Mouse (Mus musculus): ENCODE measurements around the gene Sox5. TPM values are rescaled to one million over a fixed set of nuclear protein-coding genes. Genes with fewer than 3 reads are reported as not detected.

Gene Sox5
- total and polyA plus RNA-seq, 3 experiments: 0.08 to 0.47 (median 0.46) TPM

GRCm38 (mm10) chr6:144111561-144111960, 670.2 kb downstream of the Sox5 start:
- in situ Hi-C loops (cut with MboI; ENCODE audit: low pct_ligation_motif_present, low pct_unique_long_range_greater_than_20kb, low sequenced_read_pairs): no loop called here
- Histone ChIP-seq H3K9ac (ENCODE audit: insufficient read depth, low read depth) (no peak overlapping the region), H3K4me3 (replicated peaks in 1 of 3; ENCODE audit: low read depth in 2 of 3, low read length in 2 of 3, poor library complexity in 1 of 3) (no peak overlapping the region), H3K9me3 (replicated peaks; ENCODE audit: low read length) (no peaks in the 10 kb centered on the region), H3K79me2 (replicated peaks; ENCODE audit: control insufficient read depth, extremely low read depth, insufficient read depth, poor library complexity, severe bottlenecking) (no peaks in the 10 kb centered on the region), H3K27ac (ENCODE audit: insufficient read depth, low read depth) (no peak overlapping the region), H3K27me3 (replicated peaks) (no peaks in the 10 kb centered on the region), H3K4me2 (ENCODE audit: insufficient read depth, low read depth, poor library complexity, severe bottlenecking) (no peak overlapping the region), H3K4me1 (ENCODE audit: control insufficient read depth in 1 of 2, insufficient read depth in 2 of 2) (no peaks in the 10 kb centered on the region), H3K36me3 (replicated peaks in 1 of 2; ENCODE audit: control insufficient read depth in 1 of 2, insufficient read depth in 1 of 2, low read length in 1 of 2) (no peaks in the 10 kb centered on the region)
- dilution Hi-C loops (cut with MboI; ENCODE audit: extremely low pct_ligation_motif_present, extremely low pct_unique_long_range_greater_than_20kb, low sequenced_read_pairs): no loop called here
- TF ChIP-seq MAFK (IDR thresholded peaks at IDR 0.05; ENCODE audit: insufficient replicate concordance, low read length) (no peak), BHLHE40 (IDR thresholded peaks at IDR 0.05; ENCODE audit: low read depth, low read length) (no peak), TCF12 (IDR thresholded peaks at IDR 0.05; ENCODE audit: low read depth, low read length) (no peak), POLR2A (IDR thresholded peaks at IDR 0.05; ENCODE audit: low read depth, low read length) (no peak), ZKSCAN1 (IDR thresholded peaks at IDR 0.05; ENCODE audit: borderline replicate concordance, low read depth, low read length) (no peak)
- no peak for DNase-seq (ENCODE audit: extremely low read depth)

DNA sequence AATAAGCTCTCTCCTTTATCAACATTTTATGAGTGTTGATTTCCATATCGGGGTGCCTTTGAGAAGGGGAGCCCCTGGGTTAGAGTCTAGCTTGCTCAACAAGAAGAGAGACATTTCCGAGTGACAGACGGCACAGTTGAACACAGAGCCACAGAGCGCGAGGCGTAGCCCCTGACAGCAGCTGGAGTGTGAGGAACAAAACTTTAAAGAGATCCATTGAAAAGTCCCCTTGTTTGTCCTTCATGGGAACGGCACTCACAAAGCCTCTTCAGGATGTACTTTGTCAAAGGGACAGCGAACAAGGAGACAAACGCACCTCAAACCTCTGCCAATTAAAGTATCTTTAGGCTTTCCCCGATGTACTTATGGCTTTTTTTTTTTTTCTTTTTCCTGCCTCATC, 674.9 kb downstream of the Sox5 start:
- dilution Hi-C loops (cut with MboI; ENCODE audit: extremely low pct_ligation_motif_present, extremely low pct_unique_long_range_greater_than_20kb, low sequenced_read_pairs) (no loop called here), in situ Hi-C loops (cut with MboI; ENCODE audit: low pct_ligation_motif_present, low pct_unique_long_range_greater_than_20kb, low sequenced_read_pairs) (no loop called here)
- Histone ChIP-seq H3K27me3 (replicated peaks) (no peaks in the 10 kb centered on the region), H3K36me3 (replicated peaks in 1 of 2; ENCODE audit: control insufficient read depth in 1 of 2, insufficient read depth in 1 of 2, low read length in 1 of 2) (no peaks in the 10 kb centered on the region), H3K9me3 (replicated peaks; ENCODE audit: low read length) (no peaks in the 10 kb centered on the region), H3K4me2 (ENCODE audit: insufficient read depth, low read depth, poor library complexity, severe bottlenecking) (no peak overlapping the region), H3K4me3 (replicated peaks in 1 of 3; ENCODE audit: low read depth in 2 of 3, low read length in 2 of 3, poor library complexity in 1 of 3) (no peak overlapping the region), H3K4me1 (ENCODE audit: control insufficient read depth in 1 of 2, insufficient read depth in 2 of 2) (no peaks in the 10 kb centered on the region), H3K9ac (ENCODE audit: insufficient read depth, low read depth) (no peak overlapping the region), H3K27ac (ENCODE audit: insufficient read depth, low read depth) (no peak overlapping the region), H3K79me2 (replicated peaks; ENCODE audit: control insufficient read depth, extremely low read depth, insufficient read depth, poor library complexity, severe bottlenecking) (no peaks in the 10 kb centered on the region)
- TF ChIP-seq MAZ (IDR thresholded peaks at IDR 0.05; ENCODE audit: low read depth, low read length): no peak
- no peak for TF ChIP-seq MXI1 (IDR thresholded peaks at IDR 0.05; ENCODE audit: low read depth, low read length)
- DNase-seq (ENCODE audit: extremely low read depth): no peak

DNA sequence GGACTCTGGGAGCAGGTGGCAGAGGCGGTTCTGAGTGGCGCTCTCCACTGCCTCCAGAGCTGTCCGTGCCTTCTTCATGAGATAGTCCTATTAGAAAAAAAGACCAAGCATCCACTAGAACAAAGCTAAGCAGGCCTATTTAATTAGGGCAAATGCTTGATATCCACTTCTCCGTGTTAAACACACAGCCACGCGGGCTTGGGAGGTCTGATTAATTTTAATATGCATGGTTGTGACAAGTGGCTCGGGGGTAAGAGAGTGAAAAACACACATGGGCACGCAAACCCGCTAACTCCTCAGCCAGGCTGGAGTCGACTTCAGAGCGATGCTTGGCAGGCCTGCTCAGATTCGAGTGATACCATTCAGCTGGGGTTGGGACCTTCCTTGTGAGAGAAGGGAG, 676.1 kb downstream of the Sox5 start:
- no peaks in the 10 kb centered on the region for H3K4me1 ChIP-seq (ENCODE audit: control insufficient read depth in 1 of 2, insufficient read depth in 2 of 2)
- TF ChIP-seq ZMIZ1 (IDR thresholded peaks at IDR 0.05; ENCODE audit: low read depth, low read length) (no peak), NRF1 (IDR thresholded peaks at IDR 0.05; ENCODE audit: low read depth, low read length) (no peak), TBP (conservative IDR thresholded peaks at IDR 0.05; ENCODE audit: low read depth, low read length) (no peak), CTCF (conservative IDR thresholded peaks at IDR 0.05 in 1 of 2, IDR thresholded peaks at IDR 0.05 in 1 of 2; ENCODE audit: low read depth in 2 of 2, low read length in 2 of 2) (no peak), RAD21 (IDR thresholded peaks at IDR 0.05; ENCODE audit: low read depth, low read length) (no peak), ZKSCAN1 (IDR thresholded peaks at IDR 0.05; ENCODE audit: borderline replicate concordance, low read depth, low read length) (no peak), SMC3 (IDR thresholded peaks at IDR 0.05; ENCODE audit: low read depth, low read length) (no peak), JUND (conservative IDR thresholded peaks at IDR 0.05; ENCODE audit: low read depth, low read length) (no peak), EP300 (IDR thresholded peaks at IDR 0.05; ENCODE audit: low read length) (no peak), MAFK (IDR thresholded peaks at IDR 0.05; ENCODE audit: insufficient replicate concordance, low read length) (no peak), MXI1 (IDR thresholded peaks at IDR 0.05; ENCODE audit: low read depth, low read length) (no peak), PAX5 (IDR thresholded peaks at IDR 0.05; ENCODE audit: low read length) (no peak), ELF1 (IDR thresholded peaks at IDR 0.05; ENCODE audit: low read depth, low read length) (no peak), MEF2A (IDR thresholded peaks at IDR 0.05; ENCODE audit: borderline replicate concordance, low read depth, low read length) (no peak), JUN (IDR thresholded peaks at IDR 0.05; ENCODE audit: insufficient read depth, low read depth, low read length) (no peak), UBTF (IDR thresholded peaks at IDR 0.05; ENCODE audit: low read depth, low read length) (no peak)
- no peak overlapping the region for H3K9ac ChIP-seq (ENCODE audit: insufficient read depth, low read depth)
- no peak overlapping the region for H3K27ac ChIP-seq (ENCODE audit: insufficient read depth, low read depth)
- H3K4me2 ChIP-seq (ENCODE audit: insufficient read depth, low read depth, poor library complexity, severe bottlenecking): no peak overlapping the region
- peaks cover 4% of the 10 kb centered on the region for H3K9me3 ChIP-seq (replicated peaks; ENCODE audit: low read length)
- H3K79me2 ChIP-seq (replicated peaks; ENCODE audit: control insufficient read depth, extremely low read depth, insufficient read depth, poor library complexity, severe bottlenecking): no peaks in the 10 kb centered on the region
- no peak for DNase-seq (ENCODE audit: extremely low read depth)
- no peaks in the 10 kb centered on the region for H3K36me3 ChIP-seq (replicated peaks in 1 of 2; ENCODE audit: control insufficient read depth in 1 of 2, insufficient read depth in 1 of 2, low read length in 1 of 2)
- in situ Hi-C loops (cut with MboI; ENCODE audit: low pct_ligation_motif_present, low pct_unique_long_range_greater_than_20kb, low sequenced_read_pairs): no loop called here
- dilution Hi-C loops (cut with MboI; ENCODE audit: extremely low pct_ligation_motif_present, extremely low pct_unique_long_range_greater_than_20kb, low sequenced_read_pairs): no loop called here
- H3K27me3 ChIP-seq (replicated peaks): no peaks in the 10 kb centered on the region
- no peak overlapping the region for H3K4me3 ChIP-seq (replicated peaks in 1 of 3; ENCODE audit: low read depth in 2 of 3, low read length in 2 of 3, poor library complexity in 1 of 3)

Data from CH12.LX (cell line).